Mouse (Mus musculus): ENCODE results near the gene Tmie. TPM values are rescaled to one million over a fixed set of nuclear protein-coding genes. Genes with fewer than 3 reads are reported as not detected.

Gene Tmie
- total and polyA plus RNA-seq, 3 experiments: 1.00 to 1.7 (median 1.3) TPM

- intact Hi-C loops (cut with DNase I): no loop called here
- Histone ChIP-seq H3K4me3 (no peak overlapping the region), H3K9ac (ENCODE audit: low read depth, low read length) (no peak overlapping the region), H3K27ac (no peak overlapping the region), H3K79me2 (replicated peaks; ENCODE audit: control insufficient read depth, insufficient read depth, low read length) (no peaks in the 10 kb centered on the region), H3K27me3 (ENCODE audit: control insufficient read depth, insufficient read depth, low read length) (peaks cover 3% of the 10 kb centered on the region; the same call in 1 of the 2 replicates), H3K36me3 (ENCODE audit: control insufficient read depth, insufficient read depth, low read length) (no peaks in the 10 kb centered on the region), H3K4me1 (ENCODE audit: control insufficient read depth, insufficient read depth, low read length) (no peaks in the 10 kb centered on the region; the same call in 1 of the 2 replicates)
- TF ChIP-seq CTCF (IDR thresholded peaks at IDR 0.05) (no peak), EP300 (IDR thresholded peaks at IDR 0.05; ENCODE audit: insufficient read depth, low read depth, low read length) (no peak), POLR2A (IDR thresholded peaks at IDR 0.05; ENCODE audit: insufficient read depth, low read depth, low read length) (no peak)
- 98% methylated on average over 5 of the region's 5 CpGs for WGBS
- no peak for DNase-seq
These were observed 20.8 kb downstream of the Tmie start for GRCm38 (mm10) chr9:110858967-110859596.

GRCm38 (mm10) chr9:110858523-110858922 lies 21.4 kb downstream of the Tmie start:
- WGBS: 69% methylated on average over 5 of the region's 5 CpGs
- DNase-seq: no peak
- TF ChIP-seq POLR2A (IDR thresholded peaks at IDR 0.05; ENCODE audit: insufficient read depth, low read depth, low read length) (no peak), CTCF (IDR thresholded peaks at IDR 0.05) (no peak), EP300 (IDR thresholded peaks at IDR 0.05; ENCODE audit: insufficient read depth, low read depth, low read length) (no peak)

GRCm38 (mm10) chr9:110857781-110858472 lies 22.0 kb downstream of the Tmie start, which contains the start of gene Prss50:
Gene Prss50, plus strand, starts transcription at chr9:110857967.
- no peaks in the 10 kb centered on the region; the same call in 1 of the 2 replicates for H3K4me1 ChIP-seq (ENCODE audit: control insufficient read depth, insufficient read depth, low read length)
- no peaks in the 10 kb centered on the region for H3K79me2 ChIP-seq (replicated peaks; ENCODE audit: control insufficient read depth, insufficient read depth, low read length)
- H3K27ac ChIP-seq: no peak within 1 kb of the TSS
- no peak within 1 kb of the TSS for H3K9ac ChIP-seq (ENCODE audit: low read depth, low read length)
- WGBS: 26% methylated on average over 43 of the region's 50 CpGs
- DNase-seq: no peak
- intact Hi-C loops (cut with DNase I): no loop called here
- H3K27me3 ChIP-seq (ENCODE audit: control insufficient read depth, insufficient read depth, low read length): peaks cover 3% of the 10 kb centered on the region; the same call in 1 of the 2 replicates
- TF ChIP-seq CTCF (IDR thresholded peaks at IDR 0.05) (peak; percentile 52), EP300 (IDR thresholded peaks at IDR 0.05; ENCODE audit: insufficient read depth, low read depth, low read length) (no peak)
- H3K4me3 ChIP-seq: no peak within 1 kb of the TSS
- no peaks in the 10 kb centered on the region for H3K36me3 ChIP-seq (ENCODE audit: control insufficient read depth, insufficient read depth, low read length)

More at GRCm38 (mm10) chr9:110858523-110858922, 21.4 kb downstream of the Tmie start:
- no peak overlapping the region for H3K9ac ChIP-seq (ENCODE audit: low read depth, low read length)
- peaks cover 3% of the 10 kb centered on the region; the same call in 1 of the 2 replicates for H3K27me3 ChIP-seq (ENCODE audit: control insufficient read depth, insufficient read depth, low read length)
- no peak overlapping the region for H3K27ac ChIP-seq
- no peaks in the 10 kb centered on the region; the same call in 1 of the 2 replicates for H3K4me1 ChIP-seq (ENCODE audit: control insufficient read depth, insufficient read depth, low read length)
- no peaks in the 10 kb centered on the region for H3K79me2 ChIP-seq (replicated peaks; ENCODE audit: control insufficient read depth, insufficient read depth, low read length)
- H3K36me3 ChIP-seq (ENCODE audit: control insufficient read depth, insufficient read depth, low read length): no peaks in the 10 kb centered on the region
- no peak overlapping the region for H3K4me3 ChIP-seq
- intact Hi-C loops (cut with DNase I): no loop called here

- 26% methylated on average over 4 of the region's 4 CpGs for WGBS
- Histone ChIP-seq H3K27ac (no peak overlapping the region), H3K27me3 (ENCODE audit: control insufficient read depth, insufficient read depth, low read length) (peaks cover 3% of the 10 kb centered on the region; the same call in 1 of the 2 replicates), H3K4me1 (ENCODE audit: control insufficient read depth, insufficient read depth, low read length) (no peaks in the 10 kb centered on the region; the same call in 1 of the 2 replicates), H3K4me3 (no peak overlapping the region), H3K79me2 (replicated peaks; ENCODE audit: control insufficient read depth, insufficient read depth, low read length) (no peaks in the 10 kb centered on the region), H3K36me3 (ENCODE audit: control insufficient read depth, insufficient read depth, low read length) (no peaks in the 10 kb centered on the region), H3K9ac (ENCODE audit: low read depth, low read length) (no peak overlapping the region)
- TF ChIP-seq EP300 (IDR thresholded peaks at IDR 0.05; ENCODE audit: insufficient read depth, low read depth, low read length): no peak
- peak; percentile 58 for TF ChIP-seq CTCF (IDR thresholded peaks at IDR 0.05)
- intact Hi-C loops (cut with DNase I): no loop called here
- DNase-seq: no peak
These were observed 23.0 kb downstream of the Tmie start for GRCm38 (mm10) chr9:110856920-110857319.

GRCm38 (mm10) chr9:110855903-110856302 lies 24.0 kb downstream of the Tmie start:
- intact Hi-C loops (cut with DNase I): no loop called here
- no peak overlapping the region for H3K4me3 ChIP-seq
- H3K27me3 ChIP-seq (ENCODE audit: control insufficient read depth, insufficient read depth, low read length): peaks cover 3% of the 10 kb centered on the region; the same call in 1 of the 2 replicates
- no peak overlapping the region for H3K27ac ChIP-seq
- 72% methylated on average over 7 of the region's 7 CpGs for WGBS
- TF ChIP-seq POLR2A (IDR thresholded peaks at IDR 0.05; ENCODE audit: insufficient read depth, low read depth, low read length) (no peak), CTCF (IDR thresholded peaks at IDR 0.05) (no peak), EP300 (IDR thresholded peaks at IDR 0.05; ENCODE audit: insufficient read depth, low read depth, low read length) (no peak)
- no peak overlapping the region for H3K9ac ChIP-seq (ENCODE audit: low read depth, low read length)
- H3K4me1 ChIP-seq (ENCODE audit: control insufficient read depth, insufficient read depth, low read length): no peaks in the 10 kb centered on the region; the same call in 1 of the 2 replicates
- DNase-seq: no peak
- H3K79me2 ChIP-seq (replicated peaks; ENCODE audit: control insufficient read depth, insufficient read depth, low read length): no peaks in the 10 kb centered on the region
- H3K36me3 ChIP-seq (ENCODE audit: control insufficient read depth, insufficient read depth, low read length): no peaks in the 10 kb centered on the region

- no peak for TF ChIP-seq EP300 (IDR thresholded peaks at IDR 0.05; ENCODE audit: insufficient read depth, low read depth, low read length)
- Histone ChIP-seq H3K4me3 (no peak overlapping the region), H3K9ac (ENCODE audit: low read depth, low read length) (no peak overlapping the region), H3K4me1 (ENCODE audit: control insufficient read depth, insufficient read depth, low read length) (no peaks in the 10 kb centered on the region), H3K79me2 (replicated peaks; ENCODE audit: control insufficient read depth, insufficient read depth, low read length) (no peaks in the 10 kb centered on the region), H3K36me3 (ENCODE audit: control insufficient read depth, insufficient read depth, low read length) (no peaks in the 10 kb centered on the region), H3K27ac (no peak overlapping the region), H3K27me3 (ENCODE audit: control insufficient read depth, insufficient read depth, low read length) (no peaks in the 10 kb centered on the region)
- no peak for DNase-seq
- WGBS: 57% methylated on average over 7 of the region's 7 CpGs
- intact Hi-C loops (cut with DNase I): no loop called here
These were observed 30.8 kb downstream of the Tmie start for GRCm38 (mm10) chr9:110849162-110849561.
